Mouse (Mus musculus): ENCODE measurements at regions not wholly inside any gene's neighbourhood (a gene's known extent, or its start where the extent isn't known, plus 50 kb on each side); places are given as distances from the start of the nearest gene placed in this dataset.

DNA sequence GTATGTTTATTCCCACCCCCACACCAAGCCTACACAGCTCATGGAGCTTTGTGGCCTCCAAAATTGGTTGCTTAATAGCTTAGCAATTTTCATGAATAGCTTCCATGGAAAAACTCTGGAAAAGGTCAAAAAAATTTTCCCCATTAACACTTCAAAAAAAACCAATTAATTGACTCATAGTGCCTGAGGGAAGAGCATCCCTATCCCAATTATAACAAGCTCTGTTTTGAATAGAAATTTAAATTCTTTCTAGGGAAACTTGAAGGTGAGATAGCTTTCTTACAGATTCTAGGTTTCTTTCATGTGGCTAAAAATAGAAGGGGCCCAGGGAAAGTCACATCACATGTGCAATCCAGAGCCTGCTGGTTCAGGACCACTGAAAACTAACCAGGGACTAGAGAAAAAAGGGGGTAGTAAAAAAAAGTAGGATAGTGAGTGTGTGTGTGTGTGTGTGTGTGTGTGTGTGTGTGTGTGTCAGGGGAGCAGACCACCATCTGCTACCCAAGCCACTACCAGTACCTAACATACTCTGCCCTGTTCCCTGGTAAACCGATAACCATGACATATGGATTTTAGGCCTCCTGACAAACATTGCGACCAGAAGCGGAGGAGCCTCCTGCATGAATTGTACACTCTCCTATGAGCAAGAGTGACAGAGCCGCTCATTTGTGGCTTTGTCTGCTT lies 162.2 kb downstream of the Cmpk2 start:
- no peak for DNase-seq (ENCODE audit: low spot score)

DNA sequence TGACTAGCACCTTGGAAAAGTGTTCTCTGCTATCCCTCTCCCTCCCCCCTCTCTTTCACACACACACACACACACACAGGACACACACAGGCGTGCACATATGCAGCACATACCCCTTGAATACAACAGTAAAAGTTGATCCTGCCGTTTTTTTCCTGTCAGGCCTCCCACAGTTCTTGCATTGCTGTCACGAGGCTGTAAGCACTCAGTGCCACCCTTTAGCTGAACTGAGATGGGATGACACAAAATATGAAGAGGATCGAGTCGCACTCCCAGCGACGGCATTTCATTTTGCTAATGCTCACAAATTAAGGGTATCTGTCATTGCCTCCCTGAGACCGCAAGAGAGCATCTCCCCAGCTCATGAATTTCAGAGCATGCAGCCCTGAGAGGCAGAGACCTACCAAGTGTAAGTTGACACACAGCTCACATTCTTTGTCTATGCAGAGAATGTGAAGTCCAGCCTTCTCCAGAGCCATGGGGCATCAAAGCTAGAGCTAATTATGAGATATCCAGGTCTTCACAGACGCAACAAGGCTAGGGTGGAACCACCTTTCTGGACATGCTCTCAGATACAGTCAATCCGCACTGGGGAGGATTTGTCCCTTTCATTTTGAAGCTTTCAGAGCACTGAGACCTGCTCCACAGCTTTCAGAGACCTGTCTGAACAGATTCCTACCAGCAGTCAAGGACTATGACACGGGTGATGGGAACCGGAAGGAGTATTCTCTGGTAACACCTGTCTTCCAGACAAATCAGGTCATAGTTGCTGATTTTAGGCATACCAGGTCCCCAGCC lies 152.3 kb downstream of the Cmpk2 start:
- no peak for DNase-seq (ENCODE audit: low spot score)

DNA sequence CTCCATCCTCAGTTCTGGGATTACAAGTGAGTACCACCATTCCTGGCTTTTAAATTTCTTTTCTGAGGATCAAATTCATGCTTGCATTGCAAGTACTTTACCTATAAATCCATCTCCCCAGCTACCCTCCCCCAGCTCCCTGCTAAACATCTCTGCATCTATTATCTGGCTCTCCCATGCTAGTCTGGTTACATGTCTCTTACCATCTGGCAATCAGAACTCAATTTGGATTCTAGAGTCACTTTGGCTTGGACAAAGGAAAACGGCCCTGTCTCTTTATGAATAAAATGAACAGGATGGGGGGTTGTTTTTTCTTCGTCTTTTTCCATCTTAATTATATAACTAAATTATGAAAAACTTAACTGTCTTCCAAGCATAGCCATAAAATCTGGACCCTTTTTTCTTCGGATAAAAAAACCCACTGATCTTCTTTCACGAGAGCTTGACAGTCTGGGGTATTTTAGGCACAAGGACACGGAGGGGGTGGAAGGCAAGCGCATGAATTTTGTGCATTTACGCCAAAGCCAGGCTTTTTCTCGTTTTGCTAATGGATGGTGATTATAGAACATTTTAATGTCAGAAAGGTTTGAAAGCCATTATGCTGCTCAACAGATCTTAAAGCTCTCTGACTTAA lies 151.6 kb downstream of the Cmpk2 start:
- DNase-seq (ENCODE audit: low spot score) = no peak

DNA sequence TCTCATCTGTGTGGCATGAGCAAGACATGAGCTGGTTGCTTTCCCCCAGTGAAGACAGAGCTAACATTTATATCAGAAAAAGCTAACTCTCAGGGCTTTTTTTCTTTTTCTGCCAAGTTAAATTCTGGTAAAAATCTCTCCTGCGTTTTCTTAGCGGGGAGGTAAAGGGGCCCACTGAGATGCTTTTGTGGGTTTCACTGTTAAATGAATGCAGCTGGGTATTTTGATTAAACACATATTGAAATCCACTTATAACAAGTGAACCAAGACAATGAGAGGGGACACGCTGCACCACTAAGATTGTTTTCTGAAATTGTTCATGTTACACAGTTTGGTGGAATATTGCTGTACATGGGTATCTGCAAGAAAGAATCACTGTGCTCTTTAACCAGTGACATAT lies 149.0 kb downstream of the Cmpk2 start:
- no peak for DNase-seq (ENCODE audit: low spot score)

DNA sequence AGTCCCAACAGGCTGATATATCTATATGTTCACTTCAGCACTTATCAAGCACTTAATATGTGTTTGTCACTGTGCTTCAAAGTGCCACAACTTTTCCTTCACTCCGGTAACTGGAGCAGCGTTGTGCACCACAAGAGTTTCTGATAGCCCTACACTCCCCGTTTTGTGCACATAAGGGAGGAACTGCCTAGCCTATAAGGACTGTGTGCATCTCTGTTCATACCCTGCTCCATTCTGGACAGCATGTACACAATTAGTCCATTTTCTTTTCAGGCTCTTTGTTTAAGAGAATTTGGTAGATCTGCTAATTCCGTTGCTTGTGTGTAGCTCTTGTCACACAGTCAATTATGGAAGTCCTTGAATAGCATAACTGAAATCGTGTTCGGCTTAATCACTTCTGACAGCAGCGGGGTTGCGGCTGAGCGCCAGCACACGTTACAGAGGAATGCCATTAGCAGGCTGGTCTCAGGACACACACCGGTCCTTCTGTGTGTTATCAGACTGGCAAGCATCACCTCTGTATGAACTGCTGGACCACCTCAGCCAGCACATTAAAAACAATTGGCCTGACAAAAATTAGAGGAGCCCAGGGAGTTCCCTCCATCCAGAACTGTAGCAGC lies 144.2 kb downstream of the Cmpk2 start:
- DNase-seq (ENCODE audit: low spot score) = no peak

DNA sequence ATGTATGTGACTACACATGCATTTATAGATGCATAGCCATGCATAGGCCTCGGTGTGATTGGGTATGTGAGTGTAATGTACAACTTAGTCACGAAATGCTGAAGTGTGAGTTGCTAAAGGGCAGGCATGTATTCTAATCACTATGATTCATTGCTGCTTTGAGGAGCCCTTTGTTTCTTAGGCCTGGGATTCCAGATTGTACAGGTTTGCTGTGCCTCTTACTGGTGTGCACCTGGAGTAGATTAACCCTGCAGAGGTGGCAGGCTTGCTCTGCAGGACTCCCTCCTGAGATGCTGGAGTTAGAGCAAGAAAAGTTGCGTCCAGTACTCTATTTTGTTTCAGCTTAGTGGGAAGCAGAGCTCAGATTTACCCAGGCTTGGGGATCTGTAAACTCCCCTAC lies 141.1 kb downstream of the Cmpk2 start:
- DNase-seq (ENCODE audit: low spot score) = no peak

DNA sequence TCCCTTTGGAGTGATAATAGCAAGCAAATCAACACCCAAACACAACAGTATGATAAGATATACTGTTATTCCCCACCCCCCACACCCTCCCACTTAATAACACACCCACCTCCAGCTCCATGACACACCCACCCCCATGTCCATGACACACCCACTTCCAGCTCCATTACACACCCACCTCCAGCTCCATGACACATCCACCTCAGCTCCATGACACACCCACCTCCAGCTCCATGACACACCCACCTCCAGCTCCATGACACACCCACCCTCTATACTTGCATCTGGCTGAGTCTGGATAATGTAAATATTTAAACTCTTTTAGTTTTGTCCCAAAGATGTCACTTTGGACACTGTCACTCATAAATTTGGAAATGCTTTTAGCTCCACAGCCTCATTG lies 129.5 kb downstream of the Cmpk2 start:
- no peak for DNase-seq (ENCODE audit: low spot score)

DNA sequence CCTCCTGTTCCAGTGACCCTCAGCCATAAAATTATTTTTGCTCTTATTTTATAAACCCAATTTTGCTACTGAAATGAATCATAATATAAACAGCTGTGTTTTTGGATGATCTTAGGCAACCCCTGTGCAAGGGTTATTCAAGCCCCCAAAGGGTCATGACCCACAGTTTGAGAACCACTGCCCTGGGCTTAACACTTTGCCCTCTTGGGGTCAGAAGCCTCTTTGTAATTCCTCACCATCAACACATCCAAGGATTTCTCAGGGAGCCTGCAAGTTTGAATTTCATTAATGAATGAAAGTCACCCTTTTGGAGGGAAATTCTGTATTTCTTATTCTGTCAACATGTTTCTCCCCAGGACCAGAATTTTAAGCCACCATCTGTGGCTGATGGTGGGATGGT lies 123.1 kb downstream of the Cmpk2 start:
- no peak for DNase-seq (ENCODE audit: low spot score)

DNA sequence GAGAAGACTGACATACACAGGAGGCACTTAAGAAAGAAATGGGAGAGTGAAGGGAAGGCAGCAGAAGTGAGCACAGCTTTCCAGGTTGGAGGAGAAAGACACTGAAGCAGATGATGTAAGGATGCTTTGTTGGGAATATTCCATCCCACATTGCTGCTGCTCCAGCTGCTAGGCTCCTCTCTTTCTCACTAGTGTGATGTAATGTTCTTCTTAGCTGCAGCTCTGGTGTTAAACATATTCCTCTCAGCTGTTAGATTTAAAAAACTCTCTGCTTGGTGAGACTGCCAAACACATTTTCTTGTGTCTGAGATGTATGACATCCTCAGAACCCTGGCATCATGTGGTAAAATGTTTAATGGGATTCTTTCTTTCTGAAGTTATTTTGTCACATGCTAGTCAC lies 120.1 kb downstream of the Cmpk2 start:
- DNase-seq (ENCODE audit: low spot score) = no peak

DNA sequence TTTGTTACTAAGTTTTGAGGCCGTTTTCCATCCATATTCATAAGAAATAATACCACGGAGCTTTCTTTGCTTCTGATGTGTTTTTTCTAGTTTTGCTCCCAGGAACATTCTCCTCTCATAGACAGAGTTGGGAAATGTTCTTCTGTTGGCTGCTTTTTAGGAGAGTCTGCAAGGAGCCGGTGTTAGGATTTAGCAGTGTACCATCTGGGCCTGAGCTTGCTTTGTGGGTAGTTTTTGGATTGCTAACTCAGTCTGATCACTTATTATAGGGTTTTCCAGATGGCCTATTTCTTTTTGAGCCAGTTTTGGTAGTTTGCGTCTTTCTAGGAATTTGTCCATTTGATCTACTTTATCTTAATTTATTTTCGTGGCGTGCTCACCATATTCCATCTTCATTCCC lies 108.4 kb downstream of the Cmpk2 start:
- DNase-seq (ENCODE audit: low spot score) = no peak

DNA sequence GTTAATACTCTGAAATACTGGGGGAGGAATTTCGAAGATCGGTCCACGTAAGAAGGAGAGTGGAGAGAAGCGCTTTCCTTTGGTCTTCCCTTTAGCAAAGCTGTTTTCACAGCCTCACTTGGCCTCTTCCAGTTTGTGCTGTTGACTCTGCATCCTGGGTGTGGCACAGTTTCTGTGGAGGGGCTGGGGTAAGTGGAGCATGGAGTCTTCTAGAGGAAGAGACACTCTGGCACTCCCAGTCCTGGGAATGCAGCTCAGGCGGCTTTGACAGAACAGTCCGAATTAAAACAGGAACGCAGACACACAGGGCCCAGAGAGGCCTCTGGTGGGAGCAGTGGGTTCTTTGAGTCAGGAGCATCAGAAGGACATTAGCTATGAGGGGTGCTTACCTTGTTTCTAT lies 102.6 kb downstream of the Cmpk2 start:
- DNase-seq (ENCODE audit: low spot score) = no peak

DNA sequence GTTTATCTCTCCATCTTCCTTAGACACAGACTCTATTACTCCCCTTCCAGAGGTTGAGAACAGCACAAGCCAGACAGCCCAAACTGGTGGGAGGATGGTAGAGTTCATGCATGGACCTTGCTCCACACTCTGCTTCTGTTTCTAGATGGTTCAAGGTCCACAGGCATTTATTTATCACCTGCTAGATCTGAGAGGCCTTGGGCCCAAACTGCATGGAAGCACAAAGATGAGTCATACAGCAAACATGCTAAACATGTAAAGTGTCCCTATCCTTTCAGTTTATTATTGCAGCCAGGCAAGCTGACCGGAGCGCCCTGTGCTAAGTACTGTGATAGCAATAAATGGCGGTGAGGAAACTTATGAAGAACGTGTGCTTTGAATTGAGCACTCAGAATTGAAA lies 98.4 kb downstream of the Cmpk2 start:
- DNase-seq (ENCODE audit: low spot score) = no peak

DNA sequence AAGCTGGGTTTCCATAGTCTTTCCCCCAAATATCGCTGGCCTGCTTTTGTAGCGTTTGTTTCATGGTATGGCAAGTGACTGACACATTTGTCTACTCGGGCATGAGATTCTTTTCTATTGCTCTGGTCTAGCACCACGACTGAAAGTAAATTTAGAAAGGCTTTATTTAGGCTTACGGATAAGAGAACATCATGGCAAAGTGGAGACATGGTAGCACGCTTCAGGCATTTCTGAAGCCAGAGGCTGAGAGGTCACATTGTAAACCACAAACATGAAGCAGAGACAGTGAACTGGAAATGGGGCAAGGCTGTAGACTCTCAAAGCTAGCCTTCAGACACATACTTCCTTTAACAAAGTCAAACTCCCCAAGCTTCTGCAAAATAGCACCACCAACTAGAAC lies 93.9 kb downstream of the Cmpk2 start:
- DNase-seq (ENCODE audit: low spot score) = no peak

DNA sequence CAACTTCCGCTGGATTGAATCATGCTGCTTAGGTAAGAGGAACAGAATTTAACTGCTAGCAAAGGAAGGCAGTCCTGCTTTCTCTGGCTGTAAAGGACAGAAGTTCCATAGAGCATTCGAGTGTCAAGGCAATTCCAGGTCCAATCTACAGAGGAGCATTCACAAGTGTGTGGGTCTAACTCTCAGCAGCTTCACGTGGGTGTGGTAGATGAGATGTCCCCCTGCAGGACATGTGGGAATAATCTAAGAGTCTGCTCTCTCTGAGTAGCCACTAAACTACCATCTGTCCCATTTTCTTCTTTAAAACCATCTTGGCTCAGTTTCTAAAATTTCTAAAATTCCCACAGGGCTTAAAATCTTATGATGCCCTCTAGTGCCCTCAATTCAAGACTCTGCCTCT lies 90.6 kb downstream of the Cmpk2 start:
- DNase-seq (ENCODE audit: low spot score) = no peak

DNA sequence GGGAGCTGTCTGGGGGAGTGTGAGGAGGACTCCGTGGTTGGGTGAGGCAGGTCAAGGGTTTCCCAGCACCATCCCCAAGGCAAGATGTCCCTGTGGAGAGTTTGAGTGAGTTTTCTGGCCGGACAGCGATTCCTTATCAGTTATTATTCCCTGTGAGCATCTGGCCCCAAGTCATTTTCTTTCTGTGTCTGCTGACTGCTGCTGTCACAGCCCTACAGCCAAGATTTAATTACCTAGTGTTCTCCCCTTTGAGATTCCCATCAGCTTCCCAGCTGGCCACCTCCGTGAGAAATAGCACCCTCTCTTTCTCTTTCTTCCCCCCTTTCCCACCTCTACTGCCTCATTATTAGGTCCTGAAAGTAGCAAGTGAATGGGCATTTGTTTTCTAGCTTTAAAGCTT lies 88.4 kb downstream of the Cmpk2 start:
- no peak for DNase-seq (ENCODE audit: low spot score)

DNA sequence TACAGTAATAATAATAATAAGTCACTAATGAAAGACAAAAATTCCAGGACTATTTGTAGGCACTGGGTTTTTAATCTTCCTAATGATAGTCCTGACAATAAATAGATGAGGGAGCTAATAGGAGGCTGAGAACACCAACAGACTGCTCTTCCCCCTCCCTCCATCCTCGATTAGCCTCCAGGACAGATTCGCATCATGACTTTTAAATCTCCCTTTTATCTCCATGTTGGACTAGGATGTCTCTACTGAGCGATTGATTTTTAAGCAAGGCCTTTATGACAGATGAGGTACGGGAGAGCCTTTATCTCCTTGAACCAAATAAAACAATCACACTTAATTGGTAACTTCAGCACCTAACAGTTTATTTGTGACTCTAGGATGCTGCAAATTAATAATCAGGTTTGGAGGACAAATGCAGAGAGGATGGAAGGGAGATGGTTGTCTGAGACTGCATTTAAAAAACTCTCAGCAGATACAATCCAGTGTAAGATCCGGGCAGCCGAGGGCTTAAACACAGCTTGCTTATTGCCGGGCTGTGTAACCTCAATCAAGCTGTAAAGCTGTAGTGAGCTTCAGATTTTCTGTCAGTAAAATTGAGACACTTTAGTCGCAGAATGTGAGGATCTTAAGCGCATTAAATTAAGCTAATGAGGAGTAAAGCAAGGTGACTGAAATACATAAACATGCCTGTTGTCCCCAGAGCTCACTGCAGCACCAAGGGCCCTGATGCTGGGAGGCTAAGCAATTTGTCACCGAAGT lies 82.3 kb downstream of the Cmpk2 start:
- DNase-seq (ENCODE audit: low spot score) = no peak

DNA sequence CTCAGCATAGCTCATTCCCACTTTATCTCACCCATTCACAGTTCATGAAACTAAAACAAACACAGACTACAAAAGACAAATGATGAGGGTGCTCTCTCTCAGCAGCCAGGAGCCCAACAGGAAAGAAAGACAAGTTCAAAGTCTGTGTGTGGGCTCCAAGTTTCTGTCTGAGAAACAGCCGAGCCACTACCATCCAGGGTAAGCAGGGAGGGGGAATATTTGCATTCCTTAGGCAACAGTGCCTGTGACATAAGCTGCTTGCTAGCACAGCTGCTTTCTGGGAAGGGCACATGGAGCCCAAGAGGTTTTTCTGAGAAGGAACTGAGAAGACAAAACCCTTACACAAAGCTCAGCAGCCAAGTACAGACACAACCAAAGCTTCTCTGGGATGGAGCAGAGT lies 78.5 kb downstream of the Cmpk2 start:
- DNase-seq (ENCODE audit: low spot score) = no peak

DNA sequence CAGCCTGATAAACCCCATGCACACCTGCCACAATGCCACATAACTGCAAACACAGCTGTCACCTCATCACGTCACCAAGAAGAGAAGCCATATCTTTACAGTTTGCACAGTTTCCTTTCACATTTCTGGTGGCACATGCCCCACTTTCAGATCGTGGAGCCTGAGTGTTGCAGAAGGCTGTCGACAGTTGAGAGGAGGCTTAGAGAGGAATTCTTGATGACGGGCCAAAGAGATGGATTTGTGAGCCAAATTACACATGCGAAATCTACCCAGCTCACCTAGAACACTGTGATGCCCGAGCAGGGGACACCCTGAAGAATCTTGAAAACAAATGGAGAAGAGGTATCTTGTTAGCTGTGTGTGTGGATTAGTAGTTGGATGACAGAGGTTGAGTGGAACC lies 77.4 kb downstream of the Cmpk2 start:
- no peak for DNase-seq (ENCODE audit: low spot score)

DNA sequence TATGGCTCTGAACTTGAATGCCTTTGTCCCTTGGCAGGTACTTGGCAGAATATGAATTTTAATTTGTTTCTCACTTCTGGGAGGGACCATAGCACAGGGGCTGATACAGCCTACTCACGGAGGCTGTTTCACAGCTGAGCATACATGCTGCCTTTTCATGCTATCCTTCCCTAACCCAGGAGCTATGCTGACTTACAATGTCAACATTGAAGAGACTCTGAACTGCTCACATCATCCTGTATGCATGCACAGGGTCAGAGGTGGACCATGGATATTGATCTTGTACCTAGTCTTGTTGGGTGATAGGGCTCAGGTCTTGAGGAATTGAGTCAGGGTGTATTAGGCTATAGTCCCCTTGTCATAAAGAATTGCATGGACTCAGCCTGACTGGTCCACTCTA lies 74.5 kb downstream of the Cmpk2 start:
- DNase-seq (ENCODE audit: low spot score) = no peak

DNA sequence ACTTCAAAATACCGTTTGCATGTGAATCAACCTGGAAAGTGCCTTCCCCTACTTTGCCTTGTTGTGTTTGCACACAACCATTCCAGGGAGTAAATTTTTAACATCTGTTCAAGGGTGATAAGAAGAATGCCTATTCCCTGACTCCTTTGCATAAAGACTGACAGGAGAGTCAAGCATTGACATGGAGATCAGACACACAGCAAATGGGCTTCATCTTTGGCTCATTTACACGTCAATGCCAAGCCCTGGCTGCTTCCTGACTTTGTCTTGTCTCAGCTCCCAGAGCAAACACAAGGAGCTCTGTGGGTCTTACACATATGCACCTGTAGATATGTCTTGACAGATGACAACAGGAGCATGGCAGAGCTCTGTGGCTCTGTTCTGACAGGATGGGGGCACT lies 73.4 kb downstream of the Cmpk2 start:
- no peak for DNase-seq (ENCODE audit: low spot score)

DNA sequence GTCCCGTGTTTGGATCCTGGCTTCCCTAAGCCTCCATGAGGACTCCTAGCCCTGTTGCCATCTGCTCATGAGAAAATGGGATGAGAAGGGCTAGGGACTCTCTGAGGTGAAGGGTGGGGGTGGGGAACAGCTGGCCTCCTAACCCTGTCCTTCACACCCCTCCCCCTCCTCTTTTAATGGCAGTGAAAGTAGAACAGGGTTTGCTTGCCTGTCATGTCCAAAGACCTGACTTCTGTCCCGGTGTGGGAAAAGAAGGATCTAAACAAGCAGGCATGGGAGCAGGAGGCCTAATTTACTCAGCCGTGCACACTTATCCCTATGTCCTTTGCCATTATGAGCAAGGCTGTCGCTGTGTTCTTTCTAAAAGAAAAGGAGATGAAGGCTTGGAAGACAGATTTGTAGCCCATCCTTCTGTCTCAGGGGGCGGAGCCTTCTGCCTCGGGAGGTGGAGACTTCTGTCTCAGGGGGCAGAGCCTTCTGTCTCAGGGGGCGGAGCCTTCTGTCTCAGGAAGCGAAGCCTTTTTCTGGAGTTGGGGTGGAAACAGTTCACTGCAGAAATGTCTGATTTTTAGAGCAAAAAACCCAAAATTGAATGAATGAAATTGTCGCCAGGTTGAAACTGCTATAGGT lies 66.4 kb downstream of the Cmpk2 start:
- DNase-seq (ENCODE audit: low spot score) = no peak

Data from yolk sac, embryonic 10.5 days (tissue).